Mouse (Mus musculus) layer of hippocampus, postnatal 36 days (tissue): ENCODE results near the gene Mmab. TPM values are rescaled to one million over a fixed set of nuclear protein-coding genes. Genes with fewer than 3 reads are reported as not detected.

Experiments used
- microRNA-seq, 2 experiments: library from miRNA; unstranded; fragments of <30 nt; microRNA quantifications; one replicate each; pipeline ENCODE4 v1.2.0; 2021
- total RNA-seq, 2 experiments: library from RNA; stranded (reverse); gene quantifications; 2 replicates each; pipeline ENCODE4 v1.2.3; 2021

The Mmab gene
- total RNA-seq, 2 experiments from 2014 or later = 18.3 to 19.0 TPM

Small RNA genes lying within 50 kb of the gene (microRNA-seq; reads per million reads assigned to microRNA genes)
- gene Mir7027 = 0 to 0.63 reads per million in 2 experiments

Other genes with a start within 250 kb of the Mmab start
- not detected for gene Foxn4, start 170.3 kb downstream of the Mmab start, total RNA-seq
- 1 to 10 TPM; 2.0 to 3.0 TPM for gene Myo1h, start 154.9 kb downstream of the Mmab start, total RNA-seq
- gene Kctd10, start 63.6 kb downstream of the Mmab start, total RNA-seq = 10 to 100 TPM; 47.5 to 48.3 TPM
- gene Ube3b, start 63.5 kb downstream of the Mmab start, total RNA-seq = 10 to 100 TPM; 78.0 to 81.6 TPM
- 10 to 100 TPM; 25.0 to 27.1 TPM for gene Mvk, start 209 bp upstream of the Mmab start, total RNA-seq
- 1 to 10 TPM; 4.6 to 5.8 TPM for gene Fam222a, start 124.0 kb upstream of the Mmab start, total RNA-seq
- 1 to 10 TPM; 1.2 to 2.0 TPM for gene Trpv4, start 214.4 kb upstream of the Mmab start, total RNA-seq
- gene Gltp, start 246.9 kb upstream of the Mmab start, total RNA-seq = 10 to 100 TPM; 27.9 to 33.4 TPM